Mouse (Mus musculus) cerebellum, postnatal 36 days (tissue): ENCODE data around the gene Prkab2.

Experiments
- DNase-seq, 2 experiments: peaks; one replicate each; pipeline ENCODE4 v3.0.0; 2021 to 2022; ENCODE audit warnings: mixed read lengths in 2 of 2

The Prkab2 gene

DNA sequence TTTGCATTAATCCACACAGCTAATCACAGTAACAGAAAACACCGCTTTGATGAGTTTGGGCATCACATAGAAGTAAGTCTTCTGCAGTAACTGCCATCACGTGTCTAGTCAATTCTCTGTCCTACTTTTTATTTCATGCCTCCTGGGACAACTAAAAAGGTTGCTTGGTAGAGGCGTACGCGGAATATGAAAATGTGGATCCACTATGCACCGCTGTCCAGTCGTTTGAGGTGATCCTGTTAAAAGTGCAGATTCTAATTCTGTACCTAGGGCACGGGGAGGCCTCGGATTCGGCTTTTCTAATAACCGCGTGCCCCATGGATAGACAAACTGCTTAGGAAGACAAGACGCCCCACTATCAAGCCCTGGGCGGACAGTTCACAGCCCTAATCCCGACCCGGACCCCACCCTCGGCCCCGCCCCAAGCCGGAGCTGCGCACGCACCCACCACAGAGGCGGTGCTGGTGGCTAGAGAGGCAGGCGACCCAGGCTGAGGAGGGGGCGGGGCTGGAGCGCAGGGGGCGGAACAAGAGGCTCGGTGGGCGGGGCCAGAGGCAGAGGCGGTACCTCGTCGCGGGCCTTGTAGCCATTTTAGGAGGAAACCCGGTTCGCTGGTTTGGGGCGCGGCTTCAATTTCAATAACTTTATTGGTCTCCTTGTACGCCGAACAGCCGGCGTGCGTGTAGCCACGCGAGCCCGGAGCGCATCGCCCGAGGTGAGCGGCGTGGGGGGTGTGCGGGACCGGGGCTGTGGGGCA, at the start of gene Prkab2:
Gene Prkab2 (plus strand): TSS at position 539 of the 757 bp plus-strand sequence.
- DNase-seq, result peak; percentile 99

DNA sequence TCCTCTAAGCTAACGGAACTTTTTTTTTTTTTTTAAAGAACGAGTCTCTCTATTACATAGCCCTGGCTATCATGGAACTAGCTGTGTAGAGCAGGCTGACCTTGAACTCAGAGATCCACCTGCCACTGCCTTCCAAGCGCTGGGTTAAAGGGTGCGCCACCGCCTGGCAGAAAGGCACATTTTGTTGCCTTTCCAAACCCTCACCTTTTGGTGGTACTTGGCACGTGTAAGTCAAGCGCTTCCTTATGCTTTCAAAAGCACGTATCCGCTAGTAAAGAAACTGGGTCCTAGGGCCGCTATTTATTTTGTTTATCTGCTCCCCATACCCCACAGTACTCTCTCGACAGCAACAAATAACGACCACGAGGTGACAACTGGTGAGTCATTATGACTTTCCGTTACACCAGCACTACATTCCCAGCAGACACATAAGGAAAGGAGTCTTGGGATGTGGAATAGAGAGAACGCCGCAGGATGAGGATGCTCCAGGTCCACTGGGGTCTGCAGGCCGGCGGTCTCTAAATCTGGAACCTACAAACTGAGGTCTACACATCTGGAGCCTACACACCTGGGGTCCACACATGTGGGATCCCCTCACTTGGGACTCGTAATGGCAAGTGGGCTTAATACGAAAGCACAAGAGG, 48.7 kb upstream of the Prkab2 start:
- peak; percentile 26 to 28 for DNase-seq

DNA sequence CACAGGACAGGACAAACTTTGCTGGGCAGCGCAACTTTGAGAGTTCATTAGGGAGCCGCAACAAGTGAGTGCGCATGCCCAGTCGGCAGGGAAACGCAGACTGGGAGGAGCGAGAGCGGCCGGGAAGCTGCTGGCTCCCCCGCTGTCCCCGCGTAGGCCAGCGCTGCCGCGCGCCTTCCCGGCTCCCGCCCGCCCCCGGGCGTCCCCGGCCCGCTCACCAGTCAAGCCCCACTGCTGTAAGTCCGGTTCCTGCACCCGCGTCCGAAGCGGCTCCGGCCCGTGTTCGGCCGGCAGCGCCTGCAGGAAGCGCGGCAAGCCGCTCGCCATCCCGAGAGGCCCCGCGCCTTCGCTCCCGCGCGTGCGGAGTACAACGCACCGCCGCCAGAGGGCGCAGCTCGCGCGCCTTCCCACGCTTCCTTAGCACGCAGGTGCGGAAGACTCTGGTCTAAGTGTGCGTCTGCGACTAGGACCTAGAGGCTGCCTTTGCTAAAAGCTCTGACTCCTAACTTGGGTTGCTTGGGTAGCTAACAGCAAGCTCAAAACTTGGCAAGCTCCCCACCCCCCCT, 48.1 kb upstream of the Prkab2 start, which contains the start of gene Chd1l:
Gene Chd1l (minus strand): TSS at position 359 of the 566 bp plus-strand sequence.
- peak; percentile 91 for DNase-seq

DNA sequence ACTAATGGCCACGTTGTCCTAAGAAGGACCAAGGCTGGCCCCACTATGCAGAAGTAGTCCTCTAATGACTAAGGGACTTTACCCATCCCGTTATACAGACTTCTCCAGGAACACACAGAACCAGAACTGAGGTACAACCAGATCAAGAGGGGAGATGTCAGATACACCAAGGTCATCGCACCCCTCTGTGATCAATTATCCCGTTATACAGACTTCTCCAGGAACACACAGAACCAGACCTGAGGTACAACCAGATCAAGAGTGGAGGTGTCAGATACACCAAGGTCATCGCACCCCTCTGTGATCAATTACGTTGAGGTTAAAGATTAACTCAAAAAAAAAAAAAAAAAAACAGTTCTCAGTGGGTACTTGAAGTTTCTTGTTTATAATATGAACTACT, 47.0 kb upstream of the Prkab2 start:
- no peak for DNase-seq

DNA sequence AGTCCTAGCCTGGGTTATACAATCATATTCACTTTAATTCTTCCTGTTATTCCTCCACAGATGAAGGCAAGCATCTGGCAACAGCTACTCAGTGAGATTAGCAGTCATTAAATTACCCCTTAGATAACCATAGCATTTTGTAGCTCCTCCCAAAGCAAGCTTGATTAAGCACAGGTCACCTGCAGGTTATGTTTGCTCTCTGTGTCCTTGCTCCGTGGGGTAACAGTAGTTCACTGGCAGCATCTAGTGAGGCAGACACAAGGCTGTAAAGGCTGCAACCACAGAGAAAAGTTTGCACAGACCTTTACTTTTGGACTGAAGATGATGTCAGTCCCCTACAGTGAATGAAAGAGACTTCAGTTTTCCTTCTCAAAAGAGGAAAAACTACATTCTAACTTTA, 42.8 kb upstream of the Prkab2 start:
- DNase-seq, result no peak

DNA sequence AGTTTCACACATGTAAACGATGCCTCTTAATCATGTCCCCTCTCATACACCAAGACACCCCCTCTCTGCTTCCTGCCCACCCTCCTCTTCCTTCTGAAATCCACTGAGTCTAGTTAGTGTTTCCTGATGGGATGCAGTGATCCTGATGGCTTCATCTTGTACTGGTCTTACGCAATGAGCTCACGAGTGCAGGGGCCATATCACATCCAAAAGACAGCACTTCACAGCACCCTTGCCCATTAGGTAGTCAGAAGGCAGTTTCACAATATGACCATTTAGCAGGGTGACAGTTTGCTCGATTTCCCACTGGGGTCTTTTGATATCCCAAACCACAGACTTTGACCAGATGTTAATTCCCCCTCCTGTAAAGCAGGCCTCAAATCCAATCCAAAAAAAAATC, 42.1 kb upstream of the Prkab2 start:
- no peak for DNase-seq

DNA sequence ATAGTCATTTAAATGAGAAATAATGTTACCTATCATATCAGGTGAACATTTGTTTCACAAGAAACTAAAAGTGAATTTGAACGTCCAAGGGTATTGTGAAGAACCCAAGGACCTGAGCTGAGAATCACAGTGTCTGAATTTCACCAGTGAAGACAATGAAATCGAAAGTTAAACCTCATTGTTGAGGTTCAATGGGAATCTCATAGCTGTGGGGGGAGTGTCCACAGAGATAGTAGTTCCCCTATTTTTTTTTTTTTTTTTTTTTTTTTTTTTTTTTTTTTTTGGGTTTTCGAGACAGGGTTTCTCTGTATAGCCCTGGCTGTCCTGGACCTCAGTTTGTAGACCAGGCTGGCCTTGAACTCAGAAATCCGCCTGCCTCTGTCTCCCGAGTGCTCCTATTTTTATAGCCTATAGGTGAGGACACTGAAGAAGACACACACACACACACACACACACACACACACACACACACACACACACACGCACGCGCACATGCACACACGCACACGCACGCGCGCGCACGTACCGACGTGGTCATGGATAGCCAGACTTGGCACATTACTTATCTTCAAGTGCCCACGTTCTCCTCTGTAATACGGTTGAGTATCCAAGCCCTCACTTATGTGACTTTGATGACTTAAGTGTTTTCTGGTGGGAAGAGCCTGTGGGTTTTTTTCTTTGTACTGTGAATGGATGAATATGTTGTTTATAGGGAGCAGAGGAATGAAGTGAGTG, 40.7 kb upstream of the Prkab2 start:
- DNase-seq, result no peak

DNA sequence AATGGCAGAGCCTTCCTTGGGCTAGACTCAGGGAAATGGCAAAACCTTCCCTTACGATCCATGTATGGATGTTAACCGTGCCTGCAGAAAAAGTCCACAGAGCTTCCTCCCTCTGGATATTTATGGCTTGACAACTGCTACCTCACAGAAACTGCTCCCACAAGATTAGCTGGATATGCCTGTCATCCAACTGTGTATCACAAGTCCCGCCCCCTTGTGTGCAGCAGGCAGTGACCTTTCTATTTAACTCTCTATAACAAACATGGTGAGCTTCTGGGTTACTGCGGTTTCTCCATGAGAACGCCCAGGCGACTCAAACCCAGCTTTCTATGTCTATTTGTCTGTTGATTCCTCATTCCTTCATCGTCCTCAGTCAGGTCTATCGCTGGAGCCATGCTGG, 40.1 kb upstream of the Prkab2 start:
- DNase-seq, result no peak

DNA sequence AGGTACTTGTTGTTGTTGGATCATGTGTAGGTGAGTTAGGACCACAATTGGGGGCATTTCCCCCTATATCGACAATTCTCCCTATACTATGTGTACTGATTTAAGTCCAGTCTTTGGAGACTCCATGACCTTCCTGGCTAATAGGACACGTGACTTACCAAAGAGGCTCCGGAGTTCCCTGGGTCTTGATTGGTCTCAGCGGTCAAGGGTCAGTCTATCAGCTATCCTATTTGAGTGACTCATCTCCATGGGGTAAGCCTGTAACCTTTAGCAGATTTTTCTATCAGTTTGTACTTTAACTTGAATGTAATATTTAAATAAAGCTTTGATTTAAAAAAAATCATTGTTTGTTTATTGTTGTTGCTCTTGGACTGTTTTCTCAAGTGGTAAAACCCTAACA, 37.3 kb upstream of the Prkab2 start:
- no peak for DNase-seq

DNA sequence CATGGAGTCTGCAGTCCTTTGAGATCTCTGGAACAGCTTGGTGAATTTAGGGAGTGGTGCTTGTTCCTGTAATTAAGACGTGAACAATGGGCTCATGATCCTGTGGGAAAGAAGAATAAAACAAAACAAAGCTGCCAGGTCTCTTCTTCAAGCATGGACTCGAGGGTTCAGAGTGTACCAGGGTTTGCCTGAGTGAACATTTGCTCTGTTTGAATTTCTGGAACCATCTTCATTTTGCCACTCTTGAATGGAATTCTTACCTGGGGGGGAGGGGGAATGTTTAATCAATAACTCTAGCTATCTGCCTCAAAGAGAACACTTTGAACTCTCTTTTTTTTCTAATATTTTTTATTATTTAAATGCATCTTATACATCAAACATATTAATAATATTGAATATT, 33.4 kb upstream of the Prkab2 start:
- DNase-seq, result no peak

DNA sequence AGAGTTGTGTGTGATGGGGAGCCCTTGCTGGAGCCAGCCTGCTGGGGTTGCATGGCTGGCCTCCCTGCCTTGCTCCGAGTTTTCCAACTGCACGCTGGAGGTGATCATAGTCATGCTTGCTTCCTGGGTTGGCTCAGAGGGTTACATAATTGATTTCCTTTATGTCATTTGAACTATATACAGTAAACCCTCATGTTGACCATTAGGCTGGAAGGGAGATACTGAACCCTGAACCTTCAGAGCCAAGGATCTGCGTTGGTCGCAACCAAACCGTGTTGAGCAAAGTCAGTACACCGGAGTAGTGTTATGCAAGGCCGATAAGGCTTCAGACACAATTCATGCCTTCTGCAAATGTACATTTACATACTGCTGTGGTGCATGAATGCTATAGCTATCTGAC, 30.1 kb upstream of the Prkab2 start:
- no peak for DNase-seq

DNA sequence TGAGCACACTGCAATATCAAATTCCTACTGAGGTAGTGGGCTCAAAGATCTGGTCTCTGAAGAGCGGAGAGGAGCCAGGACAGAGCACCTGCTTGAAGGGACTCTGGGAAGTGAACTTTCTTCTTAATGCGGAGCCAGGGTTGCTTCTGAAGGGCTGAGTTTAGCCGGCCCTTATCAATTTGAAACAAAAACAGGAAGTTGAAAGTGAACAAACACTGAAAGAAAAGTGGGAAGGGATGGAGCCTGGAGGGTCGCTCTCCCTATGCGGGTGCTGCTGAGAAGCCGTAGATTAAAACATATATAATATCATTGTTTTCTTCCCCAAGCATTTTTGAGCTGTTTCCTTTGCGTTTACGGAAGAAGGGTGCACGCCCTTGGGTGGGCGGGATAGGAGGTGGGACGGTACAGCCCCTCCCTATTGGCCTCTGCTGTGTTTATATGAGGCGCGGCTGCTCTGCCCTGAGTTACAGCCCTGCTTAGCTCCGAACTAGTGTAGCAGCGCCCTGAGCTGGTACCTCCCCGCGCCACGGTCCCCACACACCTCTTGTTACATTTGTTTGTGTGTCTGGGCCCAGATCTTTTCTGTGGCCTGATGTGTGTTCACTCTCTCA, 29.5 kb upstream of the Prkab2 start, which contains the start of gene Fmo5:
Gene Fmo5 (plus strand): TSS at position 414 of the 611 bp plus-strand sequence.
- peak in 1 of 2 experiments; percentile 4 for DNase-seq

DNA sequence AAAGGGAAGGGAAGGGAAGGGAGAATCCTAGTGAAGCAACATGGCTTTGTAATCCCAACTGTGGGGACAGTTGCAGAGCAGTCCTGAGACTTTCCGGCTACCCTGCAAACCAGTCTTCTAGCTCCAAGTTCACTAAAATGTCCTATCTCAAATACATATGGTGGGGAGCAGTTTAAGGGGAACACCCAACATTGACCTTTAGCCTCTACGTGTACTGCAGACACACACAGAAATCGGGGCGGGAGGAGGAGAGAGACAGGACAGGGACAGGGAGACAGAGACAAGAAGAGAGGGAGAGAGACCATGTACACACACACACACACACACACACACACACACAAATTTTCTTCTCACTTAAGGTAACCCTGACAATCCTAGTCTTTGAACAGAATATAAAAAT, 28.1 kb upstream of the Prkab2 start:
- no peak for DNase-seq

DNA sequence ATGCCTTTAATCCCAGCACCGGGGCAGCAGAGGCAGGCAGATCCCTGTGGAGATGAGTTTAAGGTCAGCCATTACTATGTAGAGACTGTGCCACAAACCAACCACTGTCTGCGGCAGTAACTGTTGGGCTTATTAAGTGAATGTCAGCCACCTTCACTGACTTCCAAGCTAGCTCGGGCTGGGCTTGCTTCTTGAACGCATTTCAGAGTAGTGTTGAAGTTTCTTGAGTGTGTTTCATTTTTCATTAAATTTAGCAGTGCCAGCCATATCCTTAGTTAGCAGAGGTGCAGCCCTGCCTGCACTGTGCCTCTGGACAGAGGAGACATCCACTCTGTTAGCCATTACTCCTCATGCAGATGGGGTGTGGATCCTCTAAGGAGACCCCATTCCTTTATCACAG, 27.2 kb upstream of the Prkab2 start:
- DNase-seq, result no peak

DNA sequence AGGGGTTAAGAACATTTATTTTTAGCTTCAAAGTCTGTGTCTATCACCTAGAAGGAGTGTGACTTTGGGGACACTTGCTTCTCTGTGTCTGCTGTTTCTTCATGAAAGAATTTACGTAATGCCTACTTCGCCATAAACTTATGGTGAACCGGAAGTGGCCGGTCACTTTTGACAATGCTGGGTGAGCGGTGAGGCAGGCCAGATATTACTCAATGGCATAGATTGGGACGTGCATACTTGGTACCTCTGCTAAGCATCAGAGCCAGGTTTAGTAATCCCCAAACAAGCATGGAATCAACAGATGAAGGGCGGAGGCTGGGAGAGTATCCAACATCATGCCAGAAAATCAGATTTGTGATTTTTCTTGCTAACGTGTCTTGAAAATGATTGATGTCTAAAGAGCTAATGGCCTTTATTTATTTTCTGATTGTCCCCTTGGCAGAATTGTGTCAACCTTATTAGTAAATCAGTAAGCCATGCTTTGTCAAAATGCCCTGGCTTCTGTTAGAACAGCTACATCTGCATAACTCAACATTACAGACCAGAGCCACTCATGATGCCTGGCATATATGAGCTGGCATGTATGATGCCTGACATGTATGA, 26.6 kb upstream of the Prkab2 start:
- DNase-seq, result no peak

DNA sequence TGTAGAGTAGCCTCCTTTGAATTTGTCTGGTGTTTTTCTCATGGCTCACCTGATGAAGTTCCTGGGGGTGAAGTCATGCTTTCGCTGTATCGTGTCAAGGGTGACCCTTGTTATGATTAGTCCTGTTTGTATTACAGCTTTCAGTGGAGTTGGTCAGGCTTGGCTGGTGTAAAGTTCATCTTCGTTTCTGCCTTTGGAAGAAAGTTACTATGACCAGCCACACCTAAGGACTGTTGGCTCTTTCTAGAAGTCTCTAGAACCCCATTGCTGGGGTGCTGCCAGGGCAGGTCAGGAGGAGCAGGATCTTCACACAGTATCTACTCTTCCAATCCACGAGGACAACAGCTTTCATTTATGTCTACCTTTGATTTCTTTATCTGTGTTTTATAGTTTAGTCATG, 24.5 kb upstream of the Prkab2 start:
- no peak for DNase-seq

DNA sequence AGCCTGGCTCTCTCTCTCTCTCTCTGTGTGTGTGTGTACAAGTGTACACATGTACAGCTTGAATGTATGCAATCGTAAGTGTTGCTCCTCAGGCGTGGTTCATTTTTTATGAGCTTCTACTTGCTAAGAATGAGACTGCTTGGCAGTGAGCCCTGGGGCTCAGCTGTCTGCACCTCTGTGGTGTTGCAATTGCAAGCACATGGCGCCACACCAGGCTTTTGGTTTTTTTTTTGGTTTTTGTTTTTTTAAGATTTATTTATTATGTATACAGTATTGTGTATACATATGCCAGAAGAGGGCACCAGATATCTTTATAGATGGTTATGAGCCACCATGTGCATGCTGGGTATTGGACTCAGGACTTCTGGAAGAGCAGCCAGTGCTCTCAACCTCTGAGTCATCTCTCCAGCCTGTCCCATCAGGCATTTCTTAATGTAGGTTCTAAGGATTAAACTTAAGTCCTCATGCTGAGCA, 23.7 kb upstream of the Prkab2 start:
- no peak for DNase-seq

DNA sequence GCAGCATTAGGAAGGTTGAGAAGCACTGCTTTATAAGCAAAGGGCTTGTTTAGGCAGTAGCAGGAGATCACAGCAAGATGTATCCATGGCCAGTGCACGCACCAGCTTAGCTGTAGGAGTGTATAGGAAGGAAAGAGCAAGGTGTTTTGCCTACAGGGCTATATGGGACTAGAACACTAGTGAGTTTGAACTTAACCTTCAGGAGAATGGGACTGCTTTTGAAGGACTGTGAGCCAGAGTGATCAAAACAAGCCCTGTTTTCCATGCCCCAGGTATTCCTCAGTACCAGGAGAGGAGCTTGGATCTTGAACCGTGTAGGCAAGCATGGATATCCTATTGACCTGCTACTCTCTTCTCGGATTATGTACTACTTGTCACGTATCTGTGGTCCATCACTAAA, 16.6 kb upstream of the Prkab2 start:
- DNase-seq, result no peak

DNA sequence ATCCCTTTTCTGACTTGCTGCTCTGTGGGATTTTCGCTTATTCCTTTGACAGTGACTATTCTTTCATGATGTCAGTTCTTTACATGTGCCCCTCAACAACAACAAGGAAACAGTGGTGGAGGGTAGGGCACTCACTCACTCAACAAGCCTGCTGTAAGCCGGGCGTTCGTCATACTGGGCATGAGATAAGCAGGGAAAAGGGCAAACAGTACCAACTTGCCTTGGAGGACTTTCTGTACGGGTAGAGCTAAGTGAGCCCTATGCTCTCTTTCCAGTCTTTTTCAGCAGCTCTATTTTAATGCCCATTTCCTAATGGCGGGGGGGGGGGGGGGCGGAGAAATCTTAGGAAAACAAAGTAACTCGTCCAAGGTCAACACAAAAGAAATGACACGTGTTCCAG, 16.0 kb upstream of the Prkab2 start:
- no peak for DNase-seq

DNA sequence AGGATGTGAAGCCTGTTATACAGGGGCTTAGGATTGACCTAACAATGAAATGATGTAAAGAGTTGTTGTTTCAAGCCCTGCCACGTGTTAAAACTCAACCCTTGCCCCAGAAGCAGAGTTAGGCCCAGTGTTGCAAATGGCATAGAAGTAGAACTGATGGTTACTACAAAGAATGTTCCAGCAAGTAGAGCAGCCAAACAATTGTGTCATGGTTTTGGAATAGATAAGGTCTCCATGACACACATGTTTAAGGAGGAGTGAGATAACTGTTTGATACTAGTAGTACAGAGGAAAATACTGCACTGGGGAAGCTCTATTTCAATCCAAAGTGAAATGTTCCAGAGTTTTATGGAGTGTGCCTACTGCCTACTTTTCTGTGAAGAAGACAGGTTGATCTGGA, 9.5 kb upstream of the Prkab2 start:
- DNase-seq, result no peak

DNA sequence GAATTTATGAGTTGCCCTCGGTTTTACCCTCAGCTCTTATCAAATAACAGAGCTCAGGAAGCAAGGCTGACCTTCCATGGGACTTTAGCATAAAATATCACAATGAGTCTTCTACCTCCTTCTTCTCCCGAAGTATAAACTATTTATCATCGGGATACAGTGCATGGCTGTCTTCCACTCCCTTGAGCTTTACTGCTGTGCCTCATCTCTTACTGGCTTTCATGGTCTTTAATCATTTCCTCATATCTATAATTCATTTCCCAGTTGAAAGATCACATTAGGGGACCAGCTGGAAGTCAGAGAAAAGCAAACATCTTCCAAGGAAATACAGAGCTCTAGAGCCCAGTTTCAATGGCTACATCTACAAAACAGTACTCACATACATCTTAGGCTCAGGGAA, 9.0 kb upstream of the Prkab2 start:
- no peak for DNase-seq

DNA sequence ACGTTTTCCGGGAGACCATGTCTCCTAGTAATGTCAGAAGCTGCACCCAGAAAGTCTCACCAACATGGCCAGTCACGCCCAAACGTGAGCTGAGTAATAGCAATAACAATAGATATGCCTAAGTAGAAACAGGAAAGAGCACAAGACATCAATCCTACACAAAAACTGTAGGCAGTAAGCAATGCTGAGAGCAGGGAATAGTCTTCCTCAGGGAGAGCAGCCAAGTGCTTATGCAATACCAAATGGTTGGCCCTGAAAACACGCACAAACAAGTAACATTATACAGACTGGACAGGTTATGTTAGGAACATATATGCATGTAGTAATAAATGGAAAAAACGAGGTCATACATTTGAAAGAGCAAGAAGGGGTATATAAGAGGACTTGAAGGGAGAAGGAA, 8.5 kb upstream of the Prkab2 start:
- DNase-seq, result no peak
